Mouse (Mus musculus): ENCODE results near the gene Snx1.
A peak's percentile ranks its signal among the peaks of the same experiment; 100 is the strongest.

Snx1 gene

GRCm38 (mm10) chr9:66090593-66091244 is 35.7 kb downstream of the Snx1 start:
- no peak for DNase-seq (ENCODE audit: low spot score in 2 of 2)

GRCm38 (mm10) chr9:66088411-66088810 is 38.0 kb downstream of the Snx1 start:
- DNase-seq (ENCODE audit: low spot score in 2 of 2), result peak in 1 of 2 experiments; percentile 33

GRCm38 (mm10) chr9:66087062-66087461 is 39.3 kb downstream of the Snx1 start:
- DNase-seq (ENCODE audit: low spot score in 2 of 2), result no peak

- no peak for DNase-seq (ENCODE audit: low spot score in 2 of 2)
These were observed 42.2 kb downstream of the Snx1 start for GRCm38 (mm10) chr9:66084171-66084570.

- DNase-seq (ENCODE audit: low spot score in 2 of 2), result no peak
These were observed 44.4 kb downstream of the Snx1 start for GRCm38 (mm10) chr9:66081999-66082398.

GRCm38 (mm10) chr9:66080804-66081459 is 45.5 kb downstream of the Snx1 start:
- no peak for DNase-seq (ENCODE audit: low spot score in 2 of 2)

GRCm38 (mm10) chr9:66078493-66078892 is 47.9 kb downstream of the Snx1 start:
- no peak for DNase-seq (ENCODE audit: low spot score in 2 of 2)

- no peak for DNase-seq (ENCODE audit: low spot score in 2 of 2)
These were observed 48.3 kb downstream of the Snx1 start for GRCm38 (mm10) chr9:66078072-66078471.

- no peak for DNase-seq (ENCODE audit: low spot score in 2 of 2)
These were observed 53.6 kb downstream of the Snx1 start for GRCm38 (mm10) chr9:66072754-66073153.

GRCm38 (mm10) chr9:66070151-66070550 is 56.2 kb downstream of the Snx1 start:
- DNase-seq (ENCODE audit: low spot score in 2 of 2), result no peak

- peak; percentile 83 to 88 for DNase-seq (ENCODE audit: low spot score in 2 of 2)
These were observed 56.8 kb downstream of the Snx1 start, which contains the start of gene Snx22 for GRCm38 (mm10) chr9:66069583-66069982. Gene Snx22 (minus strand): TSS chr9:66069719.

GRCm38 (mm10) chr9:66068971-66069391 is 57.4 kb downstream of the Snx1 start:
- DNase-seq (ENCODE audit: low spot score in 2 of 2), result no peak

GRCm38 (mm10) chr9:66068056-66068455 is 58.3 kb downstream of the Snx1 start:
- DNase-seq (ENCODE audit: low spot score in 2 of 2), result no peak

- no peak for DNase-seq (ENCODE audit: low spot score in 2 of 2)
These were observed 58.8 kb downstream of the Snx1 start for GRCm38 (mm10) chr9:66067542-66067941.

GRCm38 (mm10) chr9:66066791-66067190 is 59.6 kb downstream of the Snx1 start:
- DNase-seq (ENCODE audit: low spot score in 2 of 2), result no peak

- no peak for DNase-seq (ENCODE audit: low spot score in 2 of 2)
These were observed 62.1 kb downstream of the Snx1 start for GRCm38 (mm10) chr9:66064316-66064715.

- no peak for DNase-seq (ENCODE audit: low spot score in 2 of 2)
These were observed 62.9 kb downstream of the Snx1 start for GRCm38 (mm10) chr9:66063446-66063845.

- no peak for DNase-seq (ENCODE audit: low spot score in 2 of 2)
These were observed 64.7 kb downstream of the Snx1 start for GRCm38 (mm10) chr9:66061656-66062055.

- no peak for DNase-seq (ENCODE audit: low spot score in 2 of 2)
These were observed 65.4 kb downstream of the Snx1 start for GRCm38 (mm10) chr9:66060986-66061385.

- no peak for DNase-seq (ENCODE audit: low spot score in 2 of 2)
These were observed 66.1 kb downstream of the Snx1 start for GRCm38 (mm10) chr9:66060308-66060647.

GRCm38 (mm10) chr9:66059583-66060307 is 66.6 kb downstream of the Snx1 start, which contains the start of gene Ppib:
Gene Ppib (plus strand): TSS chr9:66060222.
- peak; percentile 91 to 97 for DNase-seq (ENCODE audit: low spot score in 2 of 2)

GRCm38 (mm10) chr9:66053620-66054019 is 72.8 kb downstream of the Snx1 start:
- DNase-seq (ENCODE audit: low spot score in 2 of 2), result no peak

GRCm38 (mm10) chr9:66052731-66053130 is 73.7 kb downstream of the Snx1 start:
- no peak for DNase-seq (ENCODE audit: low spot score in 2 of 2)

All from urinary bladder, adult 18-20 months (tissue).